In the genomic region with DNA sequence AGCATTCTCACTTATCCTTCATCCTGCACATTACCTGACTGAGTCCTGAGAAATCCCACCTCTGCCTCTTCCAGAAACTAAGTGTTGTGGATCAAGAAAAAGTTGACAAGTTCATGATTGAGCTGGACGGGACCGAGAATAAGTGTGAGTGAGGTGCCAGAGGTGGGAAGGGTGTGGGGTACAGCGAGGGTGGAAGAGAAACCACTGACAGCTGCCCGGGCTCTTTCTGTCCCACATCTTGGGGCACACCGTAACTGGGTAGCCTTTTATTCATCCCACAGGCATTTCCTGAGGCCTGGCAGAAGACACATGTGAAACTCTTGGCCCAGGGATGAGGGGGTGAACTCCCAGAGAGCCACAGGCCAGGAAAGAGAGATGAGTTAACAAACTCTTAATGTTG, we compare ENCODE assay signal across 13 mouse cellular contexts. TPM values are rescaled to one million over a fixed set of nuclear protein-coding genes. Genes with fewer than 3 reads are reported as not detected.
DNase-seq lines count a peak whose midpoint lies in the region; ATAC-seq lines count a peak whose summit lies in the region.
"Had no signal": no experiment of that assay in that cellular context is flagged by ENCODE, and none has a peak within 500 bp of the region (broad histone marks: within the 10 kb centered on the region; RNA-seq: fewer than 3 reads in every experiment).

No protein-coding gene starts in this region.

- DNase-seq in heart, postnatal 4 days = no peak
- no peak for DNase-seq in midbrain, embryonic 10.5 days (ENCODE audit: low spot score)
- DNase-seq in right cerebral cortex, adult 18-20 months = no peak
- DNase-seq in T-cell, adult 2 months (ENCODE audit: low spot score) = no peak
- DNase-seq: liver, embryonic 13.5 days had no signal

- peaks cover 27% of the 10 kb centered on the region for H3K4me1 ChIP-seq in heart, embryonic 11.5 days (ENCODE audit: control insufficient read depth, insufficient read depth, low read length)
- H3K4me1 ChIP-seq in midbrain, embryonic 10.5 days = peaks cover 39% of the 10 kb centered on the region
- peaks cover 17% of the 10 kb centered on the region for H3K4me1 ChIP-seq in midbrain, embryonic 15.5 days
- H3K4me1 ChIP-seq in heart, embryonic 16.5 days (ENCODE audit: control insufficient read depth, insufficient read depth, low read length) = peaks cover 24% of the 10 kb centered on the region

- H3K9ac ChIP-seq in heart, embryonic 11.5 days (ENCODE audit: low read depth, low read length) = no peak overlapping the region; the same call in 1 of the 2 replicates
- H3K9ac ChIP-seq in midbrain, embryonic 15.5 days = no peak overlapping the region
- H3K9ac ChIP-seq in heart, embryonic 16.5 days (ENCODE audit: low read length) = peak overlapping the region; percentile 78
- H3K9ac ChIP-seq: forebrain, embryonic 15.5 days; liver, embryonic 13.5 days had no signal

- H3K27me3 ChIP-seq in heart, embryonic 11.5 days (ENCODE audit: control insufficient read depth, insufficient read depth, low read length) = no peaks in the 10 kb centered on the region
- no peaks in the 10 kb centered on the region for H3K27me3 ChIP-seq in midbrain, embryonic 10.5 days (ENCODE audit: low read depth, poor library complexity, severe bottlenecking)
- H3K27me3 ChIP-seq in midbrain, embryonic 15.5 days (replicated peaks) = 0 out of 2 replicates have a peak, but pooled peaks cover 2% of the 10 kb centered on the region
- H3K27me3 ChIP-seq in heart, embryonic 16.5 days (ENCODE audit: control insufficient read depth, insufficient read depth, low read length) = no peaks in the 10 kb centered on the region
- H3K27me3 ChIP-seq: forebrain, embryonic 15.5 days; intestine, embryonic 15.5 days; liver, embryonic 13.5 days had no signal

- peaks cover 12% of the 10 kb centered on the region for H3K36me3 ChIP-seq in heart, embryonic 11.5 days (ENCODE audit: control insufficient read depth, insufficient read depth, low read length)
- H3K36me3 ChIP-seq in midbrain, embryonic 10.5 days = peaks cover 43% of the 10 kb centered on the region
- H3K36me3 ChIP-seq in midbrain, embryonic 15.5 days (replicated peaks) = peaks cover 13% of the 10 kb centered on the region; the same call in 1 of the 2 replicates
- H3K36me3 ChIP-seq in heart, embryonic 16.5 days (ENCODE audit: control insufficient read depth, insufficient read depth) = peaks cover 18% of the 10 kb centered on the region

- H3K9me3 ChIP-seq in heart, embryonic 11.5 days (replicated peaks; ENCODE audit: control insufficient read depth, low read length) = no peaks in the 10 kb centered on the region
- no peaks in the 10 kb centered on the region for H3K9me3 ChIP-seq in midbrain, embryonic 10.5 days (replicated peaks)
- H3K9me3 ChIP-seq in midbrain, embryonic 15.5 days = no peaks in the 10 kb centered on the region
- no peaks in the 10 kb centered on the region for H3K9me3 ChIP-seq in heart, embryonic 16.5 days (replicated peaks; ENCODE audit: control insufficient read depth, low read length)
- H3K9me3 ChIP-seq: forebrain, embryonic 15.5 days; intestine, embryonic 15.5 days; liver, embryonic 13.5 days had no signal

- 75% methylated on average over 5 of the region's 5 CpGs for WGBS in heart, embryonic 11.5 days (ENCODE audit: insufficient replicate concordance)
- 90% methylated on average over 5 of the region's 5 CpGs for WGBS in midbrain, embryonic 10.5 days
- WGBS in midbrain, embryonic 15.5 days = 92% methylated on average over 5 of the region's 5 CpGs
- 69% methylated on average over 5 of the region's 5 CpGs for WGBS in heart, embryonic 16.5 days

- H3K4me2 ChIP-seq in heart, embryonic 11.5 days = peak overlapping the region; percentile 82
- H3K4me2 ChIP-seq in midbrain, embryonic 15.5 days = no peak overlapping the region
- H3K4me2 ChIP-seq in heart, embryonic 16.5 days (ENCODE audit: low read depth, low read length) = peak overlapping the region; percentile 92
- H3K4me2 ChIP-seq: forebrain, embryonic 15.5 days; liver, embryonic 13.5 days had no signal

- no peak for ATAC-seq in heart, embryonic 11.5 days (replicated peaks; ENCODE audit: insufficient number of reproducible peaks, low FRiP score, low TSS enrichment)
- no peak for ATAC-seq in midbrain, embryonic 15.5 days (replicated peaks)
- ATAC-seq in heart, embryonic 16.5 days (replicated peaks; ENCODE audit: extremely low read depth, insufficient read depth, low FRiP score) = no peak
- ATAC-seq: CD4-positive, CD25-positive, alpha-beta regulatory T cell, adult 4 months; forebrain, embryonic 15.5 days; intestine, embryonic 15.5 days; midbrain, embryonic 16.5 days had no signal

- no peak overlapping the region for H3K27ac ChIP-seq in heart, embryonic 11.5 days (ENCODE audit: low read depth, low read length)
- peak overlapping the region; percentile 99; the same call in 1 of the 2 replicates for H3K27ac ChIP-seq in midbrain, embryonic 10.5 days (replicated peaks)
- no peak overlapping the region for H3K27ac ChIP-seq in midbrain, embryonic 15.5 days
- peak overlapping the region; percentile 96; the same call in 1 of the 2 replicates for H3K27ac ChIP-seq in heart, embryonic 16.5 days (ENCODE audit: low read length)
- H3K27ac ChIP-seq: forebrain, embryonic 15.5 days; kidney, postnatal 0 days had no signal

- H3K4me3 ChIP-seq in heart, embryonic 11.5 days (ENCODE audit: low read depth, low read length) = peak overlapping the region; percentile 100; the same call in 1 of the 2 replicates
- 0 out of 2 replicates have a peak overlapping the region, but pooled peaks have one; percentile 4 for H3K4me3 ChIP-seq in midbrain, embryonic 10.5 days
- no peak overlapping the region for H3K4me3 ChIP-seq in midbrain, embryonic 15.5 days
- H3K4me3 ChIP-seq in heart, embryonic 16.5 days (ENCODE audit: low read length) = peak overlapping the region; percentile 74
- H3K4me3 ChIP-seq: forebrain, embryonic 15.5 days; intestine, embryonic 15.5 days; liver, embryonic 13.5 days had no signal

RNA-seq across cellular contexts. Expression of a gene that starts 1.5 kb away (rescaled TPM):
- polyA plus RNA-seq in heart, embryonic 11.5 days (2014; fragmentation: Nextera tagmentation; extraction: Ambion mirVana) = 272 and 313 TPM in 2 replicates
- total RNA-seq in heart, postnatal 4 days (2021) = 1,000 to 10,000 TPM; 1,339 to 1,391 TPM
- polyA plus RNA-seq in midbrain, embryonic 10.5 days (2016; fragmentation: Nextera tagmentation; extraction: Ambion mirVana) = 22.6 and 32.8 TPM in 2 replicates
- 8.0 and 8.3 TPM in 2 replicates for polyA plus RNA-seq in midbrain, embryonic 15.5 days (2015; fragmentation: Nextera tagmentation; extraction: Ambion mirVana)
- polyA plus RNA-seq in heart, embryonic 16.5 days (2015; fragmentation: Nextera tagmentation; extraction: Ambion mirVana) = 578 and 593 TPM in 2 replicates

RNA-seq across cellular contexts. Expression of a gene that starts 4.1 kb away (rescaled TPM):
- polyA plus RNA-seq in heart, embryonic 11.5 days (2014; fragmentation: Nextera tagmentation; extraction: Ambion mirVana) = 1,771 and 1,932 TPM in 2 replicates
- 100 to 1,000 TPM; 572 to 580 TPM for total RNA-seq in heart, postnatal 4 days (2021)
- polyA plus RNA-seq in midbrain, embryonic 10.5 days (2016; fragmentation: Nextera tagmentation; extraction: Ambion mirVana) = 1,553 and 1,733 TPM in 2 replicates
- 659 and 665 TPM in 2 replicates for polyA plus RNA-seq in midbrain, embryonic 15.5 days (2015; fragmentation: Nextera tagmentation; extraction: Ambion mirVana)
- 1,225 and 1,312 TPM in 2 replicates for polyA plus RNA-seq in heart, embryonic 16.5 days (2015; fragmentation: Nextera tagmentation; extraction: Ambion mirVana)

RNA-seq across cellular contexts. Expression of a gene that starts 10.7 kb away (rescaled TPM):
- 187 and 201 TPM in 2 replicates for polyA plus RNA-seq in heart, embryonic 11.5 days (2014; fragmentation: Nextera tagmentation; extraction: Ambion mirVana)
- total RNA-seq in heart, postnatal 4 days (2021) = 10 to 100 TPM; 86.2 to 92.3 TPM
- polyA plus RNA-seq in midbrain, embryonic 10.5 days (2016; fragmentation: Nextera tagmentation; extraction: Ambion mirVana) = 186 TPM in 2 replicates
- polyA plus RNA-seq in midbrain, embryonic 15.5 days (2015; fragmentation: Nextera tagmentation; extraction: Ambion mirVana) = 171 and 173 TPM in 2 replicates
- 186 and 191 TPM in 2 replicates for polyA plus RNA-seq in heart, embryonic 16.5 days (2015; fragmentation: Nextera tagmentation; extraction: Ambion mirVana)

RNA-seq across cellular contexts. Expression of a gene that starts 11.2 kb away (rescaled TPM):
- polyA plus RNA-seq in heart, embryonic 11.5 days (2014; fragmentation: Nextera tagmentation; extraction: Ambion mirVana) = 221 and 245 TPM in 2 replicates
- 100 to 1,000 TPM; 311 to 313 TPM for total RNA-seq in heart, postnatal 4 days (2021)
- polyA plus RNA-seq in midbrain, embryonic 10.5 days (2016; fragmentation: Nextera tagmentation; extraction: Ambion mirVana) = 142 and 149 TPM in 2 replicates
- 180 and 181 TPM in 2 replicates for polyA plus RNA-seq in midbrain, embryonic 15.5 days (2015; fragmentation: Nextera tagmentation; extraction: Ambion mirVana)
- 346 and 351 TPM in 2 replicates for polyA plus RNA-seq in heart, embryonic 16.5 days (2015; fragmentation: Nextera tagmentation; extraction: Ambion mirVana)

RNA-seq across cellular contexts. Expression of a gene that starts 11.5 kb away (rescaled TPM):
- 66.8 and 76.9 TPM in 2 replicates for polyA plus RNA-seq in heart, embryonic 11.5 days (2014; fragmentation: Nextera tagmentation; extraction: Ambion mirVana)
- total RNA-seq in heart, postnatal 4 days (2021) = 10 to 100 TPM; 42.1 to 42.8 TPM
- 85.6 and 96.3 TPM in 2 replicates for polyA plus RNA-seq in midbrain, embryonic 10.5 days (2016; fragmentation: Nextera tagmentation; extraction: Ambion mirVana)
- 114 and 122 TPM in 2 replicates for polyA plus RNA-seq in midbrain, embryonic 15.5 days (2015; fragmentation: Nextera tagmentation; extraction: Ambion mirVana)
- polyA plus RNA-seq in heart, embryonic 16.5 days (2015; fragmentation: Nextera tagmentation; extraction: Ambion mirVana) = 80.3 and 80.9 TPM in 2 replicates

Comparison
In these comparisons a context has a peak if more than half of its experiments do, and no peak if none do; other contexts are left out.
1. H3K27ac ChIP-seq: peak in midbrain, embryonic 10.5 days (single experiment) and heart, embryonic 16.5 days (single experiment); none in heart, embryonic 11.5 days (single experiment) and midbrain, embryonic 15.5 days (single experiment).